Mouse (Mus musculus): ENCODE measurements around the gene Vps41.

The Vps41 gene

GRCm38 (mm10) chr13:18791724-18792123 is 74.6 kb downstream of the Vps41 start:
- no peak for DNase-seq (ENCODE audit: extremely low read depth, low read depth, low spot score)

DNA sequence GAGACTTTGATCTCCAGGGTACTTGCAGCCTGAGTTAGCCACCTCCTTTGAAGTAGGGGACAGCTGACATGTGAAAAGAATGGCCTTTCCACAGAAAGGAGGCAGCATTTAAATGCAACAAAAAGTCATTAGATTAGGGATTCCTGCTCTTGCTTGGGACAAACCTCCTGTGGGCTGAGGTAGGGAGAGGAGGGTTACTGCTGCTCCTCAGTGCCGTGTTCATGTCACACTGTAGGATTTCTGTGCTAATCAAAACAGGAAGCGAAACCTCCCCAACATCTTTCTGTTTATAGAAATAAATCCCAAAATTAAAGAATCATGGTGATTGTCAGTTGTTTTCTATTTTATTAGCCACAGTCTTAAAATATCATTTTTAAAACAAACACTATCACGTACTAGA is 77.4 kb downstream of the Vps41 start:
- no peak for DNase-seq (ENCODE audit: extremely low read depth, low read depth, low spot score)

- no peak for DNase-seq (ENCODE audit: extremely low read depth, low read depth, low spot score)
Measured at GRCm38 (mm10) chr13:18797555-18797954, 80.5 kb downstream of the Vps41 start.

GRCm38 (mm10) chr13:18800434-18800833 is 83.3 kb downstream of the Vps41 start:
- DNase-seq (ENCODE audit: extremely low read depth, low read depth, low spot score) = no peak

GRCm38 (mm10) chr13:18809465-18809864 is 92.4 kb downstream of the Vps41 start:
- DNase-seq (ENCODE audit: extremely low read depth, low read depth, low spot score) = no peak

DNA sequence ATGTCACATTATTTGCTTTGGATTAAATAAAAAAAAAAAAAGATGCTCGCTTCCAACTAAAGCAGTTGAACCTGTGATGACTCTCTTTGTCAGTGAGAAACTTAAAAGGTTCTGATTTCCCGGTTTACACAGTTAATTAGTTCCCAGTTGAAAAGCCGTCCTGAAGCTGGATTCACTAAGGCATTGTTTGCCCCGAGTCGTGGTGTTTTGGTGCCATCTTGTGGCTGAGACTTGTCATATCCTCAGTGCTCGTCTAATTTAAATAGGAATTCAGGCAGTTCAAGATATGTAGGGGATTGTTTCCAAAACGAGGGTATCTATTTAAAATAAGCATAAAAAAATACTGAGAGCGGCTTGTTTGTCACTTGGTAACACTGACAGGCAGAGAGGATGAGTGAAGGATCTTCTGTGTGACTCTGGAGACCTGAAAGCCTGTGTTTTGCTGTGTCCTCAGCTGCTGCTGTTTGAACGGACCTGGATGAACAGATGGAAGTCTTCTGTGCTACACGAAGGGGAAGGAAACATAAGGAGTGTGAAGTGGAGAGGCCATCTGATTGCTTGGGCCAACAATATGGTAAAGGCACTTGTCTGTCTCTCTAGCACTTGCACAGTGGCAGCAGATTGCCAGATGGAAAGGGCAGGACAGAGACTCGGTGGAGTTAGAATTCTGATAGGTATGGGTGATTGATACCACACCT is 93.0 kb downstream of the Vps41 start:
- no peak for DNase-seq (ENCODE audit: extremely low read depth, low read depth, low spot score)

DNA sequence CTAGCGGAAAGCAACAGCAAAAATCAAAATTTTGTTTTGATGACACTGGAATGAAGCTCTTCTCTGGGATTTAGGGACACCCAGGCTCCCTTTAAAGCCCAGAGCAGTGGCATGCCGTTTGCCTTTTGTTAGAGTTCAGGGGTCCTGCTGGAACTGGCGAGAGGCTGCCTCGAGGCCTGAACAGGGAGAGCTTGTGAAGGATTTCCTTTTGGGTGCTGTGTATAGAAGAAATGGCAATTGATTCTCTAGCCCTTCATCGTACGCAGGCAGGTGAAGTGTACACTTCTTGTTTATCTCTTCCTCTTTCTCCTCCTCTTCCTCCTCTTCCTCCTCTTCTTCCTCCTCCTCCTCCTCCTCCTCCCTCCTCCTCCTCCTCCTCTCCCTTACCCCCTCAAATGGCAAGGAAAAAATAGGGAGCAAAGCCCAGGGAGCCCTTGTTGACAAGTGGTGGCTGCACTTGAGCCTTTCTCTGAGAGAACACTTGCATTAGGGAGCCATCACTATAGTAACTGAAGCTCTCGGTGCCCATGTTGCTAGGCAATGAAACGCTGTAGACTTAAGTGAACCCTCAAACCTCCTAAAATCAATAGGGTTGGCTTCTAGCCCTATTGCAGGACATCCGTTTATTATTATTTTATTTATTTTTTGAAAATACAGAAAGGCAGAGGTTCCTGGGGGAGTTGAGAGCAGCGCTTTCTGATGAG is 107.5 kb downstream of the Vps41 start:
- no peak for DNase-seq (ENCODE audit: extremely low read depth, low read depth, low spot score)

DNA sequence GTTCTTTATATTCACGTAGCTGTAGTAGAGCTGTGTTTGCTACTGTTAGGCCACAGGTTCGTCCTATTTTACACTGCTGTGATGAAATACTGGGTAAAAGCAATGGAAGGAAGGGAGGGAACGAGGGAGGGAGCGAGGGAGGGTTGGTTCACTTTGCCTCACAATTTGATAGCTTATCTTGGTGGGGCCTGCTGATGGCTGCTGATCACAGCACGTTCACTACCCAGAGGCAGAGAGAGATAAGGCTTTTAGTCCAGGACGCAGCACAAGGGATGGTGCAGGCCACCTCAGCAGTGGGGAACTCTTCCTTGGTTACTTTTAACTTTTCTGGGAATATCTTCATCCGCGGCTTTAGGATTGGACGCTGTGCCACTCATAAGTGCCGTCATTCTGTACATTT is 109.9 kb downstream of the Vps41 start:
- no peak for DNase-seq (ENCODE audit: extremely low read depth, low read depth, low spot score)

DNA sequence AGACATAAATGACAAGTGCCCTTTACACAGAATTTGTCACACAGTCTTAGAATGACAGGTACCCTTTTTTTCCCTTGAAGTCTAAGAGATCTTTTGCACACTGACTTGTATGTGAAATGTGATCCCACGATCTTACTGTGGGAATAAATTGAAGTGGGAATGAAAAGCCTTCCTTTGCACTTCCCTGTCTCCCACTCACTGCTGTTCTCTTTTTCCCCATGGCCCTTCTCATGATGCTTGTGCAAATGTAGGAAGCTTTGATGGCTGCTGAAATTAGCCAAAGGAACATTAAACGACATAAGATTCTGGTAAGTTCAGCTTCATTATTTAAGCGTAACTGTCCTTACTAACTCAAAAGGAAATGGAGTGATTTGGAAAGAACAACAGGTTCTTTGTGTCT is 113.4 kb downstream of the Vps41 start:
- DNase-seq (ENCODE audit: extremely low read depth, low read depth, low spot score) = no peak

- DNase-seq (ENCODE audit: extremely low read depth, low read depth, low spot score) = no peak
Measured at GRCm38 (mm10) chr13:18839231-18839630, 122.1 kb downstream of the Vps41 start.

- DNase-seq (ENCODE audit: extremely low read depth, low read depth, low spot score) = no peak
Measured at GRCm38 (mm10) chr13:18840366-18840765, 123.3 kb downstream of the Vps41 start.

DNA sequence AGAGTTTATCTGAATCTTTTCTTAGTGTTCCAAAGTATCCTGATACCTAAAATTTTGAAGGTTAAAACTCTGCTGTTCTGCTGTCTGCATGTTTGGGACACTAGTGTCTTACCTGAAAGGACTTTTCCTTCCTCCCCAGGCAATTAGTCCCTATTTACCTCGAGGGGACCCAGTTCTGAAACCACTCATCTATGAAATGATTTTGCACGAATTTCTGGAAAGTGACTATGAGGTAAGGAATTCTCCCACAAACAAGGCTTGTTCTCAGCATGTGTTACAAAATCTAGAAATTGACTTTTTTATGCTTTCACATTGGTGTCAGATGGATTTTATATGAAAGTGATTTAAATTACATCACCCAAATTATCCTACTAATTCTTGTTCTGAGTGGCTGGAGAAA is 123.9 kb downstream of the Vps41 start:
- no peak for DNase-seq (ENCODE audit: extremely low read depth, low read depth, low spot score)

DNA sequence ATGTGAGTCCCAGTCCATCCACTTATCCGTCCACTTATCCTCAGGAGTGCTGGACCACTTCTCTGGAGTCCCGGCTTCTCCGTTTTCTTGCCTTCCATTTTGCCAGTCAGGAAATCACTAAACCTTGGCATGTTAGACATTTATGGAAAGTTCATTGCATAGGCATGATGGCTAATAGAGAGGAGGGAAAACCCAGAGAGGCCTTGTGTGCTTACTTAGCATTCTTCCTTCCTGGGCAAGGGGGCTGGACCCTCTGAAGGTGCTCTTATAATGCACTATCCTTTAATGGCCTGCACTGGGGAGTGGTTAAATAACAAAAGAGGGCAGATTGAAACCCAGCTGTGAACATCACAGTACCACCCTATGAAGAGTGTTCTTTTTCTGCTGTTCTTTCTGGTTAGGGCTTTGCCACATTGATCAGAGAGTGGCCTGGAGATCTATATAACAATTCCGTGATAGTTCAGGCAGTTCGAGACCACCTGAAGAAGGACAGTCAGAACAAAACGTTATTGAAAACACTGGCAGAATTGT is 124.7 kb downstream of the Vps41 start:
- DNase-seq (ENCODE audit: extremely low read depth, low read depth, low spot score) = no peak

DNA sequence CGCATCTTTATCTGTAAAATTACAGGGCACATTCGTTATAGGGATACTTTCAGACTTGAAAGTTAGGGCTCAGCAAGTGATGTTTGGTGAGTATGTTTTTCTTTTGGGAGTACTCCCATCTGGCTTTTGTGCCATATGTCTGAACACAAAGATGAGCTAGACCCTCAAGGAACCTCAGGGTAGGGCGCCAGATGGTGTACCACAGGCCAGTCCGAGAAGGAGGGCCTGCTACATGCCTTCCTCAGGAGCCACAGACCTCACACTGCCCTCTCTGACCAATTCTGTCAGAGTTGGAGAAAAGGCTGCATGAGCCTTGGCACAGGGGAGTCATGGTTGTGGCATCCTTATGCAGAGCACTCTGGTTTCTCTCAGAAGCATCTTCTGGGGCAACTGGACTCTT is 125.5 kb downstream of the Vps41 start:
- DNase-seq (ENCODE audit: extremely low read depth, low read depth, low spot score) = no peak

DNA sequence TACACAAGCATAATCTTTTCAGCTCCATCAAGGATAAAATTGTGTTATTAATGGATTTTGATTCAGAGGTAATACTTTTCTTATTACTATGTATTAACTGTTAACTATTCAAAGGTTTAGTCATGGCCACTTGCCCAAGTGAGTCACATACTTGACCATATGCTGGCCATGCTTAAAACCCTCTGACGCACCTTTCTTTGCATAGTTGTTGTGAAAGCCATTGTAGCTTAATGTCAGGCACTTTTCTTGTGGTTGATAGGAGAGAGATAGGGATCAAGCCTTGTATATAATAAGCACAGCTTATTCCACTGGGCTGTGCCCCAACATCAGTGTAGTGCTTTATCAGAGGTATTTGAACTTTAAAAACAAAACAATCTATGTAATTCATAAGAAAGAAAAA is 126.5 kb downstream of the Vps41 start:
- DNase-seq (ENCODE audit: extremely low read depth, low read depth, low spot score) = no peak

DNA sequence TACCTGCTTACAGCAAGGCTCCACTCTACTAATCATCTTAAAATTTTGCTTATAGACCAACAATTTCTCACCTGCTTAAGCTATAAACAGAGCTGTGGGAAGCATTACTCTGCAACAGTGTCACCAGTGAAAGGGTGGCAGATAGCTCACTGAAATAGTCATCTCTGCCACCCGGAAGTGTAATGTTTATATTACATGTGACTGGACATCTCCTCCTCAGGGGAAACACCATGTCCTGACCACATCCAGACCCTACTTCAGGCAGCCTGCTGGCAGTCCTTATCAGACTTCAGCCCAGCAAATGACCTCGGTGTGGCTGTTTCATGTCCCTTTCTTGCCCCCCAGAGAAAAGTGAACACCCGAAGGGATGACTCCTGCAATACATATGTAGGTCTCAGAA is 130.3 kb downstream of the Vps41 start:
- no peak for DNase-seq (ENCODE audit: extremely low read depth, low read depth, low spot score)

GRCm38 (mm10) chr13:18849563-18849962 is 132.5 kb downstream of the Vps41 start:
- DNase-seq (ENCODE audit: extremely low read depth, low read depth, low spot score) = no peak

DNA sequence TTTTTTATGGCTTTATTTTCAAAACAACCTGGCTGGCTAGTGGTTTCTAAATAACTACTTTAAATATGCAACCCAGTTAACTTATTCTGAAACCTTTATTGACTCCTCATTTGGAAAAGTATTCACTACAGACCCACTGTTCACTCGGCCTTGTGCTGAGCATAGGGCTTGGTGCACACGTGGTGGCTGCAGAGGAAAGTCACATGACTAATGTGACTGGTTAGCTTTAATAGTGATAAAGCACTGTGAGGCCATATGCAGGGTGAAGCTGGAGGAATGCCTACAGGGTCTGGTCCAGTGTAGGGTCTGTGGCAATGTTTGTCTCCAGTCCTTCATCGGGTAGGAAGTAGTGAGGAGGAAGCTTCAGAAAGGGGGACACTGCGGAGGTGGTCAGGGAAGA is 134.1 kb downstream of the Vps41 start:
- DNase-seq (ENCODE audit: extremely low read depth, low read depth, low spot score) = no peak

DNA sequence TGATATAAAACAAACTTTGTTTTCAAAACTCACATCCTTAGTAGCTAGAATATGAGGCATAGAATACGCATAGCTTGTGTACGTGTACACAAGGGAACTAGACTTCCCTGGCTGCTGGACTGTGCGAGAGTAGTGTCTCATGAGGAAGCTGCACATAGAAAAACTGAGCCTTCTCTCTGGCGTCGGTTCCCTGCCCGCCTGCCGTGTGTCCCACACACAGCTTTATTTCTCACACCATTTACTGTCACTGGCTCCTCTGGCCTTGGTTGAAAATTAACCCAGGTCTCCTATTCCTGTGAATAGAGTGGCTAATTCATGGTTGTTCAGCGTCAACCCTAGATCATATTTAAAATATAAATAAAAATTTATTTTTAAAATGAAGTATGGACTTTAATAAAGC is 135.6 kb downstream of the Vps41 start:
- no peak for DNase-seq (ENCODE audit: extremely low read depth, low read depth, low spot score)

- DNase-seq (ENCODE audit: extremely low read depth, low read depth, low spot score) = no peak
Measured at GRCm38 (mm10) chr13:18856026-18856802, 139.1 kb downstream of the Vps41 start.

GRCm38 (mm10) chr13:18858183-18858582 is 141.1 kb downstream of the Vps41 start:
- no peak for DNase-seq (ENCODE audit: extremely low read depth, low read depth, low spot score)

DNA sequence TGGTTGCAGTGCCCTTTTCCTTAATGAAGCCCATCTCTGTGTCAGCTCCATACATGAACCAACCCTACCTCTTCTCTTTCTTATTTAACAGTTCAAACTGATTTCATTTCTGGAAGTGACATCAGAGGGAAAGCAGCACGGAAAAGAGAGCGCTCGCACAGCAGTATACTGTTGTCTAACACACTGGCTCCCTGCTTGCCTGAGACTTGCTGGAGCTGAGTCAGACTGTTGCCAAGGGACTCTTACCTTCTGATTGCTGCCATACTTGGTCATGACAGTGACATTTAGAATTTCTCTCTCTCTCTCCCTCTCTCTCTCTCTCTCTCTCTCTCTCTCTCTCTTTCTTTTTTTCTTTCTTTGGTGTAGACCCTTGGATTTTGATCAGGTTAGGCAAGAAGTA is 142.3 kb downstream of the Vps41 start:
- no peak for DNase-seq (ENCODE audit: extremely low read depth, low read depth, low spot score)

Data from fat pad, adult 2 months (tissue).